Mouse (Mus musculus): ENCODE results near the gene Eif1b. TPM values are rescaled to one million over a fixed set of nuclear protein-coding genes. Genes with fewer than 3 reads are reported as not detected.
A peak's percentile ranks its signal among the peaks of the same experiment; 100 is the strongest.

Eif1b gene
- 79.5 and 128 TPM in 2 replicates for total RNA-seq (2017)

DNA sequence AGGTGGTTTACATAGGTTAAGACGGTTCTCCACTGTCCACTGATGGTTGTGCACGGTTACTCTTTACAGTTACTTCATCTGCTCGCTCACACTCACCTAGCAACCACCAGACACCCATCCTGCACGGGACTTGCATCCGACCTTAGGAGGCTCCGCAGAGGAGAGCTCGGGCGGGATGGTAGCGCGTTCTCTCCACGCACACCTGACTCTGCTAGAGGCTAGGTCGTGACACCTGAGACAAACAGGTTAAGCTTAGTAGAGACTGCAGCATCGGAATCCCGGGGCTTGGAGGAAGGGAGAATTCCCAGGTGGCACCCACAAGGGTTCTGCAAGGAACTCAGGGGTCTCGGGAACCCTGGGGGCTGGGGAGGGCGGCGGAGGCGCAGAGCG is at the start of gene Eif1b:
Eif1b (plus strand) TSS at position 223 of the 390 bp plus-strand sequence.
- ATAC-seq (replicated peaks in 1 of 2; ENCODE audit: insufficient read depth in 1 of 2, low FRiP score in 2 of 2, low TSS enrichment in 1 of 2, low read depth in 1 of 2, poor library complexity in 2 of 2, severe bottlenecking in 2 of 2): 0 out of 4 replicates have a peak, but pooled peaks have one; percentile 1 to 6

DNA sequence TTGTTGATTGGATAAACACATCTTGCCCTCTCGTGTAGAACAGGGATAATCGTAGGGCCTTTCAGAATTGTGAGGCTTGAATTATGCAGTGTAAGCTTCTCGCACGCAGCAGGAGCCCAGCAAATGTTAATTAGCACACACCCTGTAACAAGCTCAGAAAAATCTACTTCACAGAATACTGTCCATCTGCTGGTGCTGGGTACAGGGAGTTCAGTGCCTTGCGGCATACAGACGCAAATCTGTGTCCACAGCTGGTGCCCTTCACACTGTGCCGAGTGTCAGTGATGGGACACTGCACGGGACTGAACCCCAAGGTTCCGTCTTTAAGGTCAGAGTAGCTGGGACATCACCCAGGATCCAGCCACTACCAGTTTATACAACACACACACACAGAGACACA is 47.4 kb upstream of the Eif1b start:
- no peak for ATAC-seq (replicated peaks in 1 of 2; ENCODE audit: insufficient read depth in 1 of 2, low FRiP score in 2 of 2, low TSS enrichment in 1 of 2, low read depth in 1 of 2, poor library complexity in 2 of 2, severe bottlenecking in 2 of 2)

DNA sequence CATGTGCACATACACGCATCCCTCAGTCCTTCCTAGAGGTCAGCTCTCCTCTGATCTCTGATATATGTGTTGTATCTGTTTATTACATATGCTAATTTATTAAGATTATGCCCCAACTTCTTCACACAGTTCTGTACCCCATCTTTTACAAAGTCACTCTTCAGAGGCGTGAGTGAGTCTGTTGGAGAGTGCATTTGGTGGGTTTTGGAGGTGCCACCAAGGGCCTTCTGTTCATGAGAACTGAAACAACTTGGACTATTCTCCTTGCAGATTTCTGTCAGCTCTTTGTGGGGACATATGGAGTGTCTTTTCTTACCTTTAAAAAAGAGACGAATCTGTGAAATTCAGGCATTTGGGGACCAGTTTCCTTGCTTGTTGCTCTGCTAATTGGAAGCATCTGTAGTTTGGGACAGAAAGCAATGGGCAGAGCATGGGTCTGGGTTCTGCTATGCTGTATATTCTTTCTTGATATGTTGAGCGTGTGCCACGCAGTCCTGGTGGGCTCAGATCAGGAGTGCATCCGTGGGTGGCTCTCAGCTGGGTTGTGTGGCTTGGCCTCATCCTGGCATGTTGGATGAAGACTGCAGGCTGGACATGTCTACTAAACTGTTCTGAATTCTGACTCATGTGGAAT is 42.2 kb upstream of the Eif1b start:
- ATAC-seq (replicated peaks in 1 of 2; ENCODE audit: insufficient read depth in 1 of 2, low FRiP score in 2 of 2, low TSS enrichment in 1 of 2, low read depth in 1 of 2, poor library complexity in 2 of 2, severe bottlenecking in 2 of 2): no peak

DNA sequence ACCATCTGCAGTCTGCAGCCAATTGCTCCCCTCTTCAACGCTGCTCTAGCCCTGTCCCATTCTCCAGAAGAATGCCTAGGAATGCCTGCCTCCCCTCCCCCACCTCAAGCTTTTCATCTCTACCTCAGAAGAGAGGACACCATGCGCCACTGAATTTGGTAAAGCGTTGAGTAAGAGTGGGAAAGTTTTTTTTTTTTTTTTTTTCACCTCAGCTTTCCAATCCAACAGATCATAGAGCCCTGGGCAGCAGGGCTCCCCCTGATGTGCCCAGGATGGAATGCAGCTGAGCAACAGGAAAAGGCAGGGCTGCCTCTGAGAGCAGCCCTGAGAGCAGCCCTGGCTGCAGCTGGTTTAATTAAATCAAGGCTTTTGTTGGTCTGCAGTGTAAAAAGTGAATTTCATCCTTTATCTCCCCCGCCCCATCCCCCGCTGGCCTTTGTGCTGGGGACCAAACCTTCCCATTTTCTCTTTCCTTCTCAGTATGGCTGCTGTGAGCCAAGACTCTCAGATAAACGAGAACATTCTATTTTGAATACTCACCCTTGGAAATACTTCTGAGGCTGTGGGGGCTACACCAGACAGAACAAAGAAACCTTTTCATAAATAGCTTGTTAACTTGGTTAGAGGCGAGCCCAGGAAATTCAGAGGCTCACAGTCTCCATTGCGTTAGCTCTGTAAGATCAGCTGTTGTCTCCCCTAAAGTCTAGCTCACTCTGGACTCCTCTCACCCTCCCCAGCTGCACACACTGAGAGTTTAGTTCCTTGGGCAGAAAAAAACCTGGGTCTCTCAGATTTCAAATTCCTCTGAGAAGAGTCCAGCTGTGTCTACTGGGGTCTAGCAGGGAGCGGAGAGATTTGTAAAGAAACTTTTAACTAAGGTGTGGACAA is 36.0 kb upstream of the Eif1b start:
- no peak for ATAC-seq (replicated peaks in 1 of 2; ENCODE audit: insufficient read depth in 1 of 2, low FRiP score in 2 of 2, low TSS enrichment in 1 of 2, low read depth in 1 of 2, poor library complexity in 2 of 2, severe bottlenecking in 2 of 2)

DNA sequence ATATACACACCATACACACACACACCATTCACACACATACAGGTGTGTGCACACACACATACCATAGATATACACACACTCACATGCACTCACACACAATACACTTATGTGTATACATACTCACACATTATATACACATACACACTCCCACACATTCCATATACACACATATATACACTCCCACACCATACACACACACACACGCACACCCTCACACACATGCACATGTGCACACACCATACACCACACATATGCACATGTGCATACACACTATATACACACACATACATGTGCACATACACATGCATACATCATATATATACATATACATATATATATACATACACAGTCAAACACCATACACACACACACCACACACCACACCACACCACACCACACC is 21.6 kb upstream of the Eif1b start:
- no peak for ATAC-seq (replicated peaks in 1 of 2; ENCODE audit: insufficient read depth in 1 of 2, low FRiP score in 2 of 2, low TSS enrichment in 1 of 2, low read depth in 1 of 2, poor library complexity in 2 of 2, severe bottlenecking in 2 of 2)

DNA sequence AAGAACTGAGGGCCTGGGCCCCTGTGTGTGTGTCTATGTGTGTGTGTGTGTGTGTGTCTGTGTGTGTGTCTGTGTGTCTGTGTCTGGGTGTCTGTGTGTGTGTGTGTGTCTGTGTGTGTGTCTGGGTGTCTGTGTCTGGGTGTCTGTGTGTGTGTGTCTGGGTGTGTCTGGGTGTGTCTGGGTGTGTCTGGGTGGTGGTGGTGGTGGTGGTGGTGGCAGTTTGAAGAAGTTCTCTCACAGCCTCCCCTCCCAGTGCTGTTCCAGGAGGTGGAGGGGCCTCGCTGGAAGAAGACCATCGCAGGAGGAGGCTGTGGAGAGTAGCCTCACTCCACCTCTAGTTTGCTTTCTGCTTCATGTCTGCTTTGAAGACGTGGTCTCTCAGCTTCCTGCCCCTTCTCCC is 10.4 kb upstream of the Eif1b start:
- ATAC-seq (replicated peaks in 1 of 2; ENCODE audit: insufficient read depth in 1 of 2, low FRiP score in 2 of 2, low TSS enrichment in 1 of 2, low read depth in 1 of 2, poor library complexity in 2 of 2, severe bottlenecking in 2 of 2): no peak

DNA sequence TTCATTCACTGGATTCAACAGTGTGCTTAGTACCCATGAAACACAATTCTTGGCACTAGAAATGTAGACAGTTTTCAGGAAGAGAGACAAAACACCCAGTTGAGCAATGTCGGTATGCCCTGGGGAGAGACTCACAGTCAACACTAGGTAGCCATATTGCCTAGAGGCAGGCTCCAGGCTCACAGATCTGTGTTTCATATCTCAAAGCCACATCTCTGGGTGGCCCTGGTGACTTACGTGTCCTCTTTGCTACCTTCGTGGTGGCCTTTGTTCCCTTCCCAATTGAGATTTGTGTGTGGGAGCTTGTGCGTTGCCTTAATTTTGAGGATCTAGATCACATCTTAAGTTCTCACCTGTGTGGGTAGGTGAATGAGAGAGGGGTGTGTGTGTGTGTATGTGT is 9.7 kb upstream of the Eif1b start:
- no peak for ATAC-seq (replicated peaks in 1 of 2; ENCODE audit: insufficient read depth in 1 of 2, low FRiP score in 2 of 2, low TSS enrichment in 1 of 2, low read depth in 1 of 2, poor library complexity in 2 of 2, severe bottlenecking in 2 of 2)

DNA sequence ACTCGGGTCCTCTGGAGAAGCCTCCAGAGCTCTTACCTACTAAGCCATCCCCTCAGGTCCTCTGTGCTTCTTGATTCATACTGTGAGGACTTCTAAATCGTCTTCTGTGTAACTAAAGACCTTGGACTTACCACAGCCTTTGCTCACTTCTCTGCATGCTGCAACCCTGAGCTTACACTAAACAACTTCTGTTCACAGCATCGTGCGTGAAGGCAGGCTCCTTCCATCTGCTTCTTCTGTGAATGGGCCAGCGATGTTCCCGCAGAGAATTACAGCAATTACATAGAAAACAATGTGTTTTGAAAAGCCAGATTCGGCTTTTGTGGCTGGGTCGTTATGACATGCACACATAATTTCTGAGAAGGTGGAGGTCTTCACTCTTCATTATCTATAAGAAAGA is 8.9 kb upstream of the Eif1b start:
- no peak for ATAC-seq (replicated peaks in 1 of 2; ENCODE audit: insufficient read depth in 1 of 2, low FRiP score in 2 of 2, low TSS enrichment in 1 of 2, low read depth in 1 of 2, poor library complexity in 2 of 2, severe bottlenecking in 2 of 2)

DNA sequence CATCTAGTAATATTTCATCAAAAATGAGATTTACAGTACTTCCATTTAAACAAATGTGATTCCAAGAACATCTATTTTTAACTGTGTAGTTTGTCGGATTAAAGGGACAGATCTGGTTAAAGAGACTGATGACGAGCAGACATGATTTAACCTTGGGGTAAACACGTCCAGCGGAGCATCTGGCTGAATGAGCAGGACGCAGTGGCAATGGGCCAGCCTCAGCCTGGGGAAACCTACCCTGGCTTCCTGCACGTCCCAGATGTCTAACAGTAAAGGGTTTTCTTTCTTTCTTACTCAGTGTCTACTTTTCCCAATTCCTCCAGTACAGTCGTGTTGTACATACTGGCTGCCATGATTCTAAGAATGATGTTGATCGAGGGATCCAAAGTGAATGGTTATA is 5.0 kb upstream of the Eif1b start:
- ATAC-seq (replicated peaks in 1 of 2; ENCODE audit: insufficient read depth in 1 of 2, low FRiP score in 2 of 2, low TSS enrichment in 1 of 2, low read depth in 1 of 2, poor library complexity in 2 of 2, severe bottlenecking in 2 of 2): no peak

DNA sequence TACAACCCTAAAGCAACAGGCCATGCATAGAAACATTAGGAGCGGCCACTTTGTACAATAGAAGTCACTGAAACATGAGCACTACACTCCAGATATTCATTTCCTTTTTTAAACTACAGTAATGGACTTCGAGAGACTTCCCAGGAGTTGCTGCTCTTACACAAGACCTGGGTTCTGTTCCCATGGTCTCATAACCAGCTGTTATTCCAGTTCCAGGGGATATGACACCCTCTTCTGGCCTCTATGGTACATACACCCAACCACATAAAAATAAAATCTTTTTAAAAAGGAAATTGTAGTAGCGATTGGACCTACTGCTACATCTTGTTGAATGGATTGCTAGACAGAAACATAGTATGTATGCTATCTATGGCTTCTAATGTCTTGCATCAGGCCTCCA is 523 bp upstream of the Eif1b start:
- no peak for ATAC-seq (replicated peaks in 1 of 2; ENCODE audit: insufficient read depth in 1 of 2, low FRiP score in 2 of 2, low TSS enrichment in 1 of 2, low read depth in 1 of 2, poor library complexity in 2 of 2, severe bottlenecking in 2 of 2)

DNA sequence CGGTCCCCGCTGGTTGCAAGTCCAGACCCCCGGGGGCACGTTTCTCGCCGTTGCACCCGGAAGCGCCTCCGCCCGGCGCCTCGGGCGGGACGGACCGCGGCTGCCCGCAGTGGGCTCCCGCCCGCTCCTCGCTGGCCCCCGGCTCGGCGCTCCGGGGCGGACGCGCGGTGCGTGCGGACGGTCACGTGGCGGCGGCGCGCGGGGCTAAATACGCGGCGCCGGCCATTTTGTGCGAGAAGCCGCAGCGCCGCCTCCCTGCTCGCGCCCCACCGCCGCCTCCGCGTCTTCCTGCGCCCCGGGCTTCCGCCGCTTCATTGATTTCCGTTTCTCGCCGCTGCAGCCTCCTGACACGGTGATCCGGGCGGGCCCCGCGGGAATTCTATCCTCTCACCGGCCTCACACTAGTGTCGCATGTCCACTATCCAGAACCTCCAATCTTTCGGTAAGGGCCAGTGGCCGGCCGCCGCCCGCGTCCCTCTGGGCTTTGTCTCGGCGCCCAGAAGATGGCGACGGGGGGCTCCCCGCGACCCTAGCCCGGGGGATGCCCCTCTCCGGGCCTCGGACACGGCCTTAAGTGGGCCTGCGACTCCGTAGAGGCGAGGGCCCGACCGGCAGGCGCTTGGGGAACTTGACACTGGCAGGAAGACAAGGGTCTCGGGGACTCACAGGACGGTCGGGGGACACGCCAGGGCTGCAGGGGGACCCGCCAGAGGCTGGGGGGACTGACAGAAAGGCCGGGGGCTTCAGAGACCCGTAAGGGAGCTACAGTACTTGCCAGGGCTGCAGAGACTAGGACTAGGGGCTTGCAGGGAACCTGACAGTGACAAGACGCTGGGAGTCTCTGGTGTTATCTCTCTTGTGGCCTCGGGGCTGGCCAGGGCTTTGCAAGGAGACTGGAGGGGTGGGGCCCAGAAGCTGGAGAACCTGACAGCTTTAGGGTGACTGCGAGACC is 644 bp downstream of the Eif1b start:
- ATAC-seq (replicated peaks in 1 of 2; ENCODE audit: insufficient read depth in 1 of 2, low FRiP score in 2 of 2, low TSS enrichment in 1 of 2, low read depth in 1 of 2, poor library complexity in 2 of 2, severe bottlenecking in 2 of 2): peak; percentile 35 to 70; a peak in 3 of 4 replicates

DNA sequence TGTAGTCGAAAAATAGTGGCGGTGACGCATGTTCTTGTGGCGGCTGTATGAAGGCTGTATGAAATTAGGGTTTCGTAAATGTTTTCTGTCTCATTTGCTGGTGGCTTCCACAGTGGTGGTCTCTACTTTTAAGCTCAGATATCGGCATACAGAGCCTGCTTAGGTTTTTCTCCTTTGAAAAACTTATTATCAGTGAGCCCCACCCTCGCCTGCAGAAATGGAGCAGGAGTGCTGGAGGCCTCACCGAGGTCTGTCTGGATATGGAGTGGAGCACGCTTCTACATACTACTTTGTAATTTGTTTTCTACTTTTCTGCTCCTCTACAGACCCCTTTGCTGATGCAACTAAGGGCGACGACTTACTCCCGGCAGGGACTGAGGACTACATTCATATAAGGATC is 1.7 kb downstream of the Eif1b start:
- no peak for ATAC-seq (replicated peaks in 1 of 2; ENCODE audit: insufficient read depth in 1 of 2, low FRiP score in 2 of 2, low TSS enrichment in 1 of 2, low read depth in 1 of 2, poor library complexity in 2 of 2, severe bottlenecking in 2 of 2)

DNA sequence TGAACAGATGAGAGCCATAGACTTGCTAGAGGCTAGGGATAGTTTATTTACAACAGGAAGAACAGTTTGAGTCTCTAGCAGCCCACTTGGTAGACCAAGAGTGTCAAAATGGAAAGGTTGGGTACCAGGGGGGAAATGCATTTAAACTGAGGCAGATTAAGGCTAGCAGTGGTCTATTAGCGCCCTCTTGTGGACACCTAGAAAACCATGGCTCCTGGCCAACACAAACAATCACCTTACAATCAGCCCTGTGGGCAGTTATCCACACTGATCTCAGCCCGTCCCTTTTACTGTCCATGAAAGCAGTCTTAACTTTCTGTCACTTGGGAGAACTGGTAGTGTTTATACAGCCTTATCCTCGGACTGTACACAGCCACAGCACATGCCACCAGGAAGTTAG is 4.7 kb downstream of the Eif1b start:
- peak; percentile 20 to 56; a peak in 3 of 4 replicates for ATAC-seq (replicated peaks in 1 of 2; ENCODE audit: insufficient read depth in 1 of 2, low FRiP score in 2 of 2, low TSS enrichment in 1 of 2, low read depth in 1 of 2, poor library complexity in 2 of 2, severe bottlenecking in 2 of 2)

DNA sequence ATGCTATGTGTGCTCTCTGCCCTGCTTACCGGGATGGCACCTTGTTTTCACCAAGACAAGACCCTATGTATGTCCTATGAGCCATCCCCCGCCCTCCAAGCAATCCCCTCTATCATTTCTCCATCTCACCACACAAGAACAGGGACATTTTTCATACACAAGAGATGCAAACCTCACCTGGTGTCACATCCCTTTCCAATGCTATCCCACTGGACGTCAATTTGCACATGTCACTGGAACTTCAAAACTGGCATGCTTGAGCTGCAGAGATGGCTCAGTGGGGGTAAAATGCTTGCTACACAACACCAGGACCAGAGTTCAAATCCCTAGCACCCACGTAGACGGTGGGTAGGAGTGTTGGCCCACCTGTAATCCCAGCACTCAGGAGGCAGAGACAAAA is 6.0 kb downstream of the Eif1b start:
- ATAC-seq (replicated peaks in 1 of 2; ENCODE audit: insufficient read depth in 1 of 2, low FRiP score in 2 of 2, low TSS enrichment in 1 of 2, low read depth in 1 of 2, poor library complexity in 2 of 2, severe bottlenecking in 2 of 2): no peak

DNA sequence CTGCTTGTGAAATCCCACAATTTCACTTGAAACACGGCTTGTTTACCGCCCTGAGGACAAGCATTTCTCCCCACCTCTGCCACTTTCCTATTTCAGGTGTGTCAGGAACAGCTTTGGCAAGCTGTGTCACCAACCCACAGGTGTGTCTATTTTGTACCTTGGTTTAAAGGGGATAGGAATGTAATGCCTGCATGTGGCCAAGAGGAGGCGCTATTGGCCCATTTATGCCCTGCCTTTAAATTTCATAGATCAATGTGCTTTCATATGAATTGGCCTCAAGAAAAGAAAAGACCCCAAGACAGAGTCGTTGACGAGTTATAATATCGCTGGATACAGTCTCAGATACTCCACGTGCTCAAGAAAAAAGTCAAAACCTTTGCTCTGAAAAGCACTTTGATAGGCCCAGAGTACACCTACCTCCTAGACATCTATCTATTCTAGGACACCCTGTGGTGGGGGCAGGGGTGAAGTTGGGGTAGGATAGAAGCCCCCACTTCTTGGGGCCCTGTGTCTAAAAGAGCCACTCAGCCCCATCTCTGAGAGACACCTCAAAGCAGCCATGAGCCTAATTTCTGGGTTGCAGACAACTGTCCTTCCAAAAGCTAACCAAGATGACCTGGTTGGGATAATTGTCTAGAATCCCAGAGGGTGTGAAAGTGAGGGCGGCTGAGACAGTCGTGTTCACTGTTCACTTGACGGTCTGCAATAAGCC is 9.3 kb downstream of the Eif1b start:
- no peak; a peak in 1 of 4 replicates for ATAC-seq (replicated peaks in 1 of 2; ENCODE audit: insufficient read depth in 1 of 2, low FRiP score in 2 of 2, low TSS enrichment in 1 of 2, low read depth in 1 of 2, poor library complexity in 2 of 2, severe bottlenecking in 2 of 2)

DNA sequence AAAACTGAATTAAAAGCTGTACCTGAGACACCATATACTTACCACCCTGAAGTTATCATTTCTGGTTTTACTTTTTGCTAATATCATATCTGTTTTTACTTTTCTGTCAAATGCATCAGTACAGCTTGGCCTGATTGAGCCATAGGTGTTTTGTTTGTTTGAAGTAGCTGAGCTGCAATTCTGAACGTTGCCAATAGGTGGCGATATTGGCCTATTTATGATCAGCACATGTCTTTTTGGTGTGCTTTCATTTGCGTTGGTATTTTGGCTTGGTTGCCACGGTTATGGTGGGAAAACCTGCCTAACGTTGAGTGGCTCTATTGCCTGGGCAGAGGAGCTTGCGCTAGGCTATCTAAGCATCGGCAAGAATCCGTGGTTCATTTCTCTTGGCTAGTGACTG is 10.0 kb downstream of the Eif1b start:
- ATAC-seq (replicated peaks in 1 of 2; ENCODE audit: insufficient read depth in 1 of 2, low FRiP score in 2 of 2, low TSS enrichment in 1 of 2, low read depth in 1 of 2, poor library complexity in 2 of 2, severe bottlenecking in 2 of 2): peak; percentile 75 to 80

DNA sequence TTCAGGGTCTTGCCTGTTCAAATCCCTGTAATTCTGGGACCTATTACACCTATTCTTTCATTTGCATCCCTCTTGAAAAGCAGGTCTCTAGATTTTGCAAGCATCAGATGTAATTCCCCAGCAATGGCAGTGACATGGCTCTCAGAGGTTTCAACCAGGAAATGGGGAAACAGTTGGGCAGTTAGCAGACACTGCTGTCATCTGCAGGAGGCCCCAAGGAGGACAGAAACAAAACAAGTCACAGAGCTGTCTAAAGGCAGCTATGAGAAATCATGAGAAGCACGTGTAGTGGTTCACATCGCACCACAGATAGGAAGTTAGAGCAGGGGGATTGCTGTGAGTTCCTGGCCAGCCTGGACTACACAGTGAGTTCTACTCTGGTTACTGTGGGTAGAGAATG is 12.4 kb downstream of the Eif1b start:
- no peak; a peak in 1 of 4 replicates for ATAC-seq (replicated peaks in 1 of 2; ENCODE audit: insufficient read depth in 1 of 2, low FRiP score in 2 of 2, low TSS enrichment in 1 of 2, low read depth in 1 of 2, poor library complexity in 2 of 2, severe bottlenecking in 2 of 2)
